In genomic region chr8:104136277-104136676, GRCm38 (mm10) we compare ENCODE assay signal across 26 mouse cellular contexts. TPM values are rescaled to one million over a fixed set of nuclear protein-coding genes. Genes with fewer than 3 reads are reported as not detected.
"Had no signal": no experiment of that assay in that cellular context is flagged by ENCODE, and none has a peak within 500 bp of the region (broad histone marks: within the 10 kb centered on the region; RNA-seq: fewer than 3 reads in every experiment).

No protein-coding gene starts in this region.

- H3K27me3 ChIP-seq: heart, embryonic 12.5 days; hindbrain, embryonic 12.5 days; intestine, embryonic 15.5 days; kidney, embryonic 15.5 days; limb, embryonic 13.5 days; limb, embryonic 15.5 days; liver, embryonic 12.5 days had no signal

- H3K4me2 ChIP-seq: heart, embryonic 12.5 days; hindbrain, embryonic 12.5 days; hindbrain, embryonic 14.5 days; intestine, embryonic 15.5 days; kidney, embryonic 15.5 days; limb, embryonic 13.5 days; limb, embryonic 15.5 days; liver, embryonic 12.5 days had no signal

- H3K4me1 ChIP-seq: heart, embryonic 12.5 days; hindbrain, embryonic 10.5 days; hindbrain, embryonic 12.5 days; intestine, embryonic 15.5 days; kidney, embryonic 15.5 days; limb, embryonic 13.5 days; limb, embryonic 15.5 days; liver, embryonic 12.5 days had no signal

- H3K9ac ChIP-seq: heart, embryonic 12.5 days; hindbrain, embryonic 12.5 days; hindbrain, embryonic 14.5 days; intestine, embryonic 15.5 days; kidney, embryonic 15.5 days; limb, embryonic 13.5 days; limb, embryonic 15.5 days; liver, embryonic 12.5 days; liver, embryonic 14.5 days had no signal

- H3K4me3 ChIP-seq: gastrocnemius, adult 2 months; heart, adult 2 months; heart, embryonic 12.5 days; hindbrain, embryonic 10.5 days; hindbrain, embryonic 12.5 days; intestine, embryonic 15.5 days; kidney, embryonic 15.5 days; layer of hippocampus, adult 2 months; left cerebral cortex, adult 2 months; limb, embryonic 13.5 days; limb, embryonic 15.5 days; liver, embryonic 12.5 days had no signal

- ATAC-seq: hindbrain, embryonic 16.5 days; intestine, embryonic 15.5 days; liver, embryonic 12.5 days had no signal

- DNase-seq: gastrocnemius, adult 2 months; gastrocnemius, postnatal 10 days; gastrocnemius, postnatal 25 days; heart, adult 2 months; heart, postnatal 10 days; heart, postnatal 4 days; kidney, adult 11 months; kidney, adult 2 months; kidney, adult 9 months; kidney, postnatal 25 days; kidney, postnatal 4 days had no signal

- H3K36me3 ChIP-seq: hindbrain, embryonic 10.5 days; hindbrain, embryonic 12.5 days; intestine, embryonic 15.5 days; kidney, embryonic 15.5 days; limb, embryonic 13.5 days; limb, embryonic 15.5 days; liver, embryonic 12.5 days had no signal

- H3K27ac ChIP-seq: gastrocnemius, adult 2 months; heart, adult 2 months; hindbrain, embryonic 10.5 days; hindbrain, embryonic 12.5 days; hindbrain, embryonic 14.5 days; intestine, embryonic 15.5 days; kidney, embryonic 15.5 days; kidney, postnatal 0 days; layer of hippocampus, adult 2 months; left cerebral cortex, adult 2 months; limb, embryonic 13.5 days; limb, embryonic 15.5 days; liver, embryonic 12.5 days; liver, embryonic 14.5 days had no signal

- H3K9me3 ChIP-seq: heart, embryonic 12.5 days; hindbrain, embryonic 10.5 days; hindbrain, embryonic 12.5 days; intestine, embryonic 15.5 days; kidney, embryonic 15.5 days; limb, embryonic 13.5 days; limb, embryonic 15.5 days; liver, embryonic 12.5 days had no signal

RNA-seq across cellular contexts. Expression of gene Bean1, which starts 34.0 kb away (rescaled TPM):
- polyA plus RNA-seq: liver, adult 2 months had no signal
